Mouse (Mus musculus) mesoderm, embryonic 11.5 days (tissue): ENCODE measurements at regions not wholly inside any gene's neighbourhood (a gene's known extent, or its start where the extent isn't known, plus 50 kb on each side); places are given as distances from the start of the nearest gene placed in this dataset.

Experiments used
- DNase-seq: peaks from one replicate; pipeline ENCODE4 v3.0.0-alpha.2; 2012; ENCODE audit warnings: low read depth, low spot score

DNA sequence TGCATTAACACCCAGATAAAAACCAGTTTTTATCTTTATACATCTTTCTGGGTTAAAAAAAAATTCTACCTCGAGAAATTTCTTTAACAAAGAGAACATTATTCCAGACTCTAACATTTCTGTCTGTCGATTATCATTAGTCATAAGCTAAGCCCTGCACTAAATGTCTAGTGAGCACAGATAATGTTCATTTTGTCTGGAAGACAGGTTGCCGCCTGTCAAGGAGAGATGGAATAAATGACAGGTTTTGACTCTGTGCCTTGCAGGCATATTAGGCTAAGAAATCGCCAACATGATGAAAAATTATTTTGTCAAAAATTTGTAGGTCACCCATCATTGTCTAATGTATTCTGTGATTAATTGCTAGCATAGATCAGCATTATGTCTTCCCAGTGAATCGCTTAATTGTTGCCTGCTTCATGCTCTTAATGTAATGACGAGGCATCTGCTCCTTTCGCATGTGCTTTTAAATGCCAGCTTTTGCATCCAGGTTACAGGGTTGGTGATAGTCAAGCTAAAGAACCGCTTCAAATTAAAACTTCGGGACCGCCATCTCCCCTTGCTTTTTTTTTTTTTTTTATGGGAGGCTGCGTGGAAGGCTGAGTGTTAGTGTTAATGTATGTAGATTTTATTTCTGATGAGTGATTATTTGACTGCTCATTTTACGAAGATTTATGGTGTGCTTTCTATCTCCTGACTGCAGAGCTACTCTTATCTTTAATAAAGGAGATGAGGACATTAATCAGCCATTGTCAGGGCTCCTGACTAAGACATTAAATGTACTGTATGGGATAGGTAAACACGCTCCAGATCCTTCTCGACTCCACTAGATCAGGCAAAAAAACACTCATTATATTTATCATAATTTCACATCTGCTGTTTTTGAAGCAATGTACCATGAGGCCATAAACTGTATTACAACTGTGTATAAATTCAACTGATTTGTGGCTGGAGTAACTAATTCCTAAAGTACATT is 135.9 kb upstream of the Meis2 start:
- DNase-seq: peak; percentile 31

DNA sequence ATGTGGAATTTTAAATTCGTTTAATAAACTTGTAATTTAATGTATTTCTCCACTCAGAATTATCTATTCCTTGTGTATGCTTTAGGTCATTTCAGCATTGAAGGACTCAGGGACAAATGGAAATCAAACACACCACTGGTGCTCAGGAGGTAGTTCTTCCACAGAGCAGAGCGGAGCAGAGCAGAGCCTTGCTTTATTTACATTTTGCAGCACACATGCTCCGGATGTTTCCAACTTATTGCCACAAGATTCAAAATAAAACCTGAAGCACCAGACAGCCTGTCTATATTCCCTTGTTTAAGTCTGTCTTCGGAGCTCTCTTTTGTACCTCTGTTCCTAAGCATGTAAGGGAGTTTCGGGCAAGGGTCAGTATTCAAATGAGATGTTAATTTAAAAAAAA is 135.2 kb upstream of the Meis2 start:
- DNase-seq: no peak

GRCm38 (mm10) chr2:116181861-116182260 is 116.2 kb upstream of the Meis2 start:
- no peak for DNase-seq

- DNase-seq: no peak
Measured at GRCm38 (mm10) chr2:116177155-116177554, 111.5 kb upstream of the Meis2 start.

GRCm38 (mm10) chr2:116165871-116166770 is 100.5 kb upstream of the Meis2 start:
- no peak for DNase-seq
